9 mouse cellular contexts compared by ENCODE assay signal in the genomic region with DNA sequence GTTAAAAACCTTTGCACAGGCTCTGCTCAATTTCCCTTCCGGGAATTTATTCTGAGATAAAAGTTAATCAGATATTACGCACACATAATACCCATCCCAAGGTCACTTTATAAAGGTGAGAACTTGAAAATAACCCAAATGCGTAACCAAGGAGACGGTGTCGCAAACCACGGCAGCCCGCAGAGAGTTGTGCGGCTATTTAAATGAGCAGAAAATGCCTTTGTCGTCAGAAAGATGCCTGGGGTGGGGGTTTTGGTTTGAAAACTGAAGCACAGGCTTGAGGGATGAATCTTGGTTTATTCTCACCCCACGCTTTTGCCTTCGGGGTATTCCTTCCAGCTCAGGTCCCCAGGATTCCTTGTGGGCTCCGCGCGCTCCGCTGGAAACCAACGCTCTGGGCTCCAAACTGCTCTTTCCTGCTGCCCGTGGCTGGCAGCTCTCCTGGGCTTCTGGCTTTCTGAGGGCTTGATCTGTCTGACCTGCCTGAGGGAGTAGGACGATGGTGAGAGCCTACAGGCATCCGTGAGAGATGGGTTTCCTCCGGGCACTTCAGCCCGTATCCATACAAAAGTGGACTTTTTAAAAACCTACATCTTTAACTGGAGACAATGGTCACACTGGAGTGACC. TPM values are rescaled to one million over a fixed set of nuclear protein-coding genes. Genes with fewer than 3 reads are reported as not detected.
DNase-seq lines count a peak whose midpoint lies in the region; ATAC-seq and TF ChIP-seq lines count a peak whose summit lies in the region.
"Had no signal": no experiment of that assay in that cellular context is flagged by ENCODE, and none has a peak within 500 bp of the region (broad histone marks: within the 10 kb centered on the region; RNA-seq: fewer than 3 reads in every experiment).

No protein-coding gene starts in this region.

- peak overlapping the region; percentile 35; the same call in 1 of the 2 replicates for H3K4me2 ChIP-seq in heart, embryonic 11.5 days
- H3K4me2 ChIP-seq in embryonic facial prominence, embryonic 14.5 days (ENCODE audit: low read depth, low read length) = peak overlapping the region; percentile 51
- peak overlapping the region; percentile 49 for H3K4me2 ChIP-seq in limb, embryonic 12.5 days
- H3K4me2 ChIP-seq in liver, embryonic 11.5 days = no peak overlapping the region

- no peaks in the 10 kb centered on the region for H3K36me3 ChIP-seq in heart, embryonic 11.5 days (ENCODE audit: control insufficient read depth, insufficient read depth, low read length)
- no peaks in the 10 kb centered on the region for H3K36me3 ChIP-seq in ES-E14 (ENCODE audit: control insufficient read depth, insufficient read depth, low read length, poor library complexity, severe bottlenecking)
- H3K36me3 ChIP-seq in embryonic facial prominence, embryonic 14.5 days (ENCODE audit: control insufficient read depth, insufficient read depth, low read length) = no peaks in the 10 kb centered on the region
- H3K36me3 ChIP-seq in limb, embryonic 12.5 days = no peaks in the 10 kb centered on the region
- H3K36me3 ChIP-seq in liver, embryonic 11.5 days (ENCODE audit: control insufficient read depth, insufficient read depth, low read length) = no peaks in the 10 kb centered on the region

- no peak for DNase-seq in heart, postnatal 10 days
- no peak for DNase-seq in ES-E14 (ENCODE audit: low read depth, low spot score)
- no peak for DNase-seq in embryonic facial prominence, embryonic 14.5 days (ENCODE audit: low spot score)
- DNase-seq in urinary bladder, postnatal 14 days (ENCODE audit: low spot score) = no peak
- DNase-seq in liver, embryonic 11.5 days (ENCODE audit: low spot score) = no peak
- no peak for DNase-seq in urinary bladder, postnatal 25 days (ENCODE audit: low spot score)
- DNase-seq: heart, adult 11 months had no signal

- H3K9ac ChIP-seq in heart, embryonic 11.5 days (ENCODE audit: low read depth, low read length) = no peak overlapping the region
- 0 out of 2 replicates have a peak overlapping the region, but pooled peaks have one; percentile 28 for H3K9ac ChIP-seq in ES-E14 (ENCODE audit: insufficient read depth, low read depth, low read length, poor library complexity, severe bottlenecking)
- peak overlapping the region; percentile 46; the same call in 1 of the 2 replicates for H3K9ac ChIP-seq in embryonic facial prominence, embryonic 14.5 days (ENCODE audit: low read depth, low read length)
- 0 out of 2 replicates have a peak overlapping the region, but pooled peaks have one; percentile 12 for H3K9ac ChIP-seq in limb, embryonic 12.5 days (replicated peaks)
- H3K9ac ChIP-seq in liver, embryonic 11.5 days (ENCODE audit: low read depth, low read length) = no peak overlapping the region

- no peaks in the 10 kb centered on the region for H3K9me3 ChIP-seq in heart, embryonic 11.5 days (replicated peaks; ENCODE audit: control insufficient read depth, low read length)
- no peaks in the 10 kb centered on the region for H3K9me3 ChIP-seq in ES-E14 (ENCODE audit: control insufficient read depth, insufficient read depth, low read depth, low read length)
- peaks cover 6% of the 10 kb centered on the region; the same call in 1 of the 2 replicates for H3K9me3 ChIP-seq in embryonic facial prominence, embryonic 14.5 days (ENCODE audit: control insufficient read depth, low read length)
- peaks cover 5% of the 10 kb centered on the region; the same call in 1 of the 2 replicates for H3K9me3 ChIP-seq in limb, embryonic 12.5 days
- H3K9me3 ChIP-seq in liver, embryonic 11.5 days (ENCODE audit: control insufficient read depth, low read length) = no peaks in the 10 kb centered on the region

- ATAC-seq in heart, embryonic 11.5 days (replicated peaks; ENCODE audit: insufficient number of reproducible peaks, low FRiP score, low TSS enrichment) = no peak
- ATAC-seq in embryonic facial prominence, embryonic 14.5 days (ENCODE audit: low read depth) = no peak
- no peak for ATAC-seq in limb, embryonic 12.5 days (ENCODE audit: insufficient number of reproducible peaks, insufficient read depth, low FRiP score, low TSS enrichment, low read depth)
- no peak for ATAC-seq in liver, embryonic 11.5 days (replicated peaks; ENCODE audit: low FRiP score)

- H3K27ac ChIP-seq in heart, embryonic 11.5 days (ENCODE audit: low read depth, low read length) = no peak overlapping the region
- H3K27ac ChIP-seq in ES-E14 (ENCODE audit: insufficient read depth, low read depth, low read length, poor library complexity, severe bottlenecking) = no peak overlapping the region
- H3K27ac ChIP-seq in embryonic facial prominence, embryonic 14.5 days (replicated peaks; ENCODE audit: low read depth, low read length) = no peak overlapping the region
- H3K27ac ChIP-seq in limb, embryonic 12.5 days = no peak overlapping the region
- H3K27ac ChIP-seq in liver, embryonic 11.5 days (ENCODE audit: low read depth, low read length) = no peak overlapping the region

- H3K4me3 ChIP-seq in heart, embryonic 11.5 days (ENCODE audit: low read depth, low read length) = no peak overlapping the region; the same call in 1 of the 2 replicates
- peak overlapping the region; percentile 16 to 28; a peak in 3 of 4 replicates for H3K4me3 ChIP-seq in ES-E14 (ENCODE audit: insufficient read depth in 1 of 2, low read depth in 1 of 2, low read length in 2 of 2, poor library complexity in 1 of 2, severe bottlenecking in 1 of 2)
- H3K4me3 ChIP-seq in embryonic facial prominence, embryonic 14.5 days (ENCODE audit: low read depth, low read length) = peak overlapping the region; percentile 10
- peak overlapping the region; percentile 25 for H3K4me3 ChIP-seq in limb, embryonic 12.5 days (replicated peaks)
- H3K4me3 ChIP-seq in liver, embryonic 11.5 days (ENCODE audit: low read depth, low read length) = no peak overlapping the region

- in situ Hi-C loops in ES-E14 (cut with MboI; ENCODE audit: low sequenced_read_pairs in 2 of 2, unreplicated experiment in 2 of 2) = no loop called here

- 37% methylated on average over 21 of the region's 21 CpGs for WGBS in heart, embryonic 11.5 days (ENCODE audit: insufficient replicate concordance)
- 30% methylated on average over 21 of the region's 21 CpGs for WGBS in embryonic facial prominence, embryonic 14.5 days
- WGBS in limb, embryonic 12.5 days = 39% methylated on average over 21 of the region's 21 CpGs
- 36% methylated on average over 21 of the region's 21 CpGs for WGBS in liver, embryonic 11.5 days

- intact Hi-C loops in heart, postnatal 10 days (cut with DNase I) = no loop called here

- H3K4me1 ChIP-seq in heart, embryonic 11.5 days (ENCODE audit: control insufficient read depth, insufficient read depth, low read length) = peaks cover 5% of the 10 kb centered on the region
- peaks cover 2 to 11% of the 10 kb centered on the region in 2 experiments; a peak in 2 of 4 replicates for H3K4me1 ChIP-seq in ES-E14 (ENCODE audit: control insufficient read depth in 2 of 2, insufficient read depth in 2 of 2, low read length in 2 of 2, poor library complexity in 1 of 2)
- H3K4me1 ChIP-seq in embryonic facial prominence, embryonic 14.5 days (ENCODE audit: control insufficient read depth, insufficient read depth, low read length) = peaks cover 12% of the 10 kb centered on the region
- H3K4me1 ChIP-seq in limb, embryonic 12.5 days (replicated peaks) = peaks cover 27% of the 10 kb centered on the region
- H3K4me1 ChIP-seq in liver, embryonic 11.5 days (replicated peaks; ENCODE audit: control insufficient read depth, insufficient read depth, low read length) = no peaks in the 10 kb centered on the region

- H3K27me3 ChIP-seq in heart, embryonic 11.5 days (ENCODE audit: control insufficient read depth, insufficient read depth, low read length) = peaks cover 37% of the 10 kb centered on the region
- H3K27me3 ChIP-seq in embryonic facial prominence, embryonic 14.5 days (replicated peaks; ENCODE audit: control insufficient read depth, insufficient read depth, low read length) = peaks cover 24% of the 10 kb centered on the region
- peaks cover 44% of the 10 kb centered on the region for H3K27me3 ChIP-seq in limb, embryonic 12.5 days
- peaks cover 15% of the 10 kb centered on the region for H3K27me3 ChIP-seq in liver, embryonic 11.5 days (replicated peaks; ENCODE audit: control insufficient read depth, insufficient read depth, low read length)

TF ChIP-seq in ES-E14, 5 proteins besides CTCF, POLR2A, EP300 and RAD21:
- TF ChIP-seq HCFC1 (IDR thresholded peaks at IDR 0.05; ENCODE audit: borderline replicate concordance, insufficient read depth, low read length) (no peak), CHD2 (IDR thresholded peaks at IDR 0.05; ENCODE audit: low read depth, low read length) (no peak), ZNF384 (IDR thresholded peaks at IDR 0.05; ENCODE audit: low read depth, low read length) (no peak), MAFK (IDR thresholded peaks at IDR 0.05; ENCODE audit: insufficient read depth, low read depth, low read length) (no peak), ZC3H11A (IDR thresholded peaks at IDR 0.05; ENCODE audit: borderline replicate concordance, low read depth, low read length) (no peak)

RNA-seq across cellular contexts. Expression of a gene that starts 28.0 kb away (rescaled TPM):
- 2.4 and 3.4 TPM in 2 replicates for polyA plus RNA-seq in heart, embryonic 11.5 days (2014; fragmentation: Nextera tagmentation; extraction: Ambion mirVana)
- under 1 TPM; 0.53 to 0.67 TPM for total RNA-seq in heart, postnatal 10 days (2021)
- total RNA-seq in ES-E14 (2012; rRNA removed) = 2.6 and 3.4 TPM in 2 replicates
- polyA plus RNA-seq in embryonic facial prominence, embryonic 14.5 days (2014; fragmentation: Nextera tagmentation; extraction: Ambion mirVana) = 6.4 and 8.7 TPM in 2 replicates
- 5.2 and 5.4 TPM in 2 replicates for polyA plus RNA-seq in limb, embryonic 12.5 days (2016; fragmentation: Nextera tagmentation; extraction: Ambion mirVana)
- 0.29 and 0.45 TPM in 2 replicates for polyA plus RNA-seq in liver, embryonic 11.5 days (2014; fragmentation: Nextera tagmentation; extraction: Ambion mirVana)

Comparison
In these comparisons a context has a peak if more than half of its experiments do, and no peak if none do; other contexts are left out.
1. H3K4me3 ChIP-seq: peak in ES-E14 (2 of 2), embryonic facial prominence, embryonic 14.5 days (single experiment) and limb, embryonic 12.5 days (single experiment); none in heart, embryonic 11.5 days (single experiment) and liver, embryonic 11.5 days (single experiment).
2. H3K9ac ChIP-seq: peak in ES-E14 (single experiment), embryonic facial prominence, embryonic 14.5 days (single experiment) and limb, embryonic 12.5 days (single experiment); none in heart, embryonic 11.5 days (single experiment) and liver, embryonic 11.5 days (single experiment).